Mouse (Mus musculus) inflammation-experienced regulatory T-cells, adult 6 months (primary cell): ENCODE measurements around the gene Phactr2. TPM values are rescaled to one million over a fixed set of nuclear protein-coding genes. Genes with fewer than 3 reads are reported as not detected.
A peak's percentile ranks its signal among the peaks of the same experiment; 100 is the strongest.

Source experiments
- ATAC-seq: one replicate; pipeline ENCODE4 v1.8.0; 2017
- polyA plus RNA-seq, 3 experiments: library from polyadenylated mRNA; unstranded; fragments of 100-300 nt; shearing (Covaris generic); gene quantifications; one replicate each; pipeline ENCODE4 v1.2.1; 2017

The Phactr2 gene
- polyA plus RNA-seq, 3 experiments from 2014 or later, result 3.6 to 4.7 (median 3.9) TPM

GRCm38 (mm10) chr10:13388116-13388922 is 85.9 kb downstream of the Phactr2 start:
- ATAC-seq, result no peak

DNA sequence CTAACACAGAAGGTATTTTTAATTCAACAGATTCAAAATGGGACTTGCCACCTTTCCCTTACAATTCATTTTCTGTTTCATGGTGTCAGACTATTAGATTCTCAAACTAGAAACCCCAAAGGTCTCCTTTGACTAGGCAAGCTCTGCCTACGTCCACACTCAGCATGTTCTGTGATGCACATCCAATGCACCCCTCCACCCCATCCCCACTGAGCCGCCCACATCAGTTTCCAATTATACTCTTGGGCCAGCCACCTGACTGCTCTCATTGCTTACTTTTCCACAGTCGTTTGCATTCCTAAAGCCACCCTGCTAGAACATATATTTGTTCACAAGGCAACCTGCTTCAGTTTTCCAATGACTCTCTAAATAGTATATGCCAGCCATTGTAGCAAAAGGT is 89.3 kb downstream of the Phactr2 start:
- ATAC-seq, result peak; percentile 68

DNA sequence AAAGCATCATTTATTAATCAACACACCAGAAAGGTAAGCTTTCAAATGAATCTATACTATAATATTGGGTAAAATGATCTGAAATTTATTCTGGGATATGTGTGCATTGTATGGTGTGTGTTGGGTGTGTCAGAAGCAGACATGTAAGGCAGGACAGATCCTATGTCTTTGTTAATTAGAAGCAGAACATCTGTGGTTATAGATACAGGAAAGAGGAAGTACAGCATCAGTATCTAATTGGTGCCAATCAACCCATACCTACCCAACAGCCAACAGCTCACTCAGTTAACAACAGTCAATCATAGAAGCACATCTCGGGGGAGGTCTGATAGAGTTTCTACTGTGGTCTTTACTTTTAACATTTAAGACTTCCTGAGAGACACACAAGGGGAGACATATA is 96.3 kb downstream of the Phactr2 start:
- peak; percentile 41 for ATAC-seq

GRCm38 (mm10) chr10:13376428-13377260 is 97.6 kb downstream of the Phactr2 start:
- ATAC-seq, result no peak

- ATAC-seq, result no peak
Measured at GRCm38 (mm10) chr10:13375820-13376219, 98.4 kb downstream of the Phactr2 start.

- ATAC-seq, result no peak
Measured at GRCm38 (mm10) chr10:13369581-13370375, 104.4 kb downstream of the Phactr2 start.

GRCm38 (mm10) chr10:13364286-13364580 is 110.0 kb downstream of the Phactr2 start:
- ATAC-seq, result no peak

- no peak for ATAC-seq
Measured at GRCm38 (mm10) chr10:13363499-13364285, 110.5 kb downstream of the Phactr2 start.

DNA sequence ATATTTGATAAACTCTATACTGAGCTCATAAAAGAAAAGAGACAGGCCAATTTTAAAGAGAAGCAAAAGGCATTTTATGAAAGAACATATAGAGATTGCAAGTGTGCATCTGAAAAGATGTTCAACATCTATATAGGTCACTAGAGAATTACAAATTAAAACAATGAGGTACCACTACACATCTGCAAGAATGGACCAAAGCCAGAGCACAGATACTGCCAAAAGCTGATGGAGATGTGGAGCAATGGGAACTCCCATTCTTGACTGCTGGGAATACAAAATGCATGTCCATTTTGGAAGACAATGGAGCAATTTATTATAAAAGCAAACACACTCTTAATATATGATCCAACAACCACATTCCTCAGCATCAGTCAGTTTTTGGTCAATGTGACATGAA is 113.3 kb downstream of the Phactr2 start:
- ATAC-seq, result no peak

GRCm38 (mm10) chr10:13359846-13360245 is 114.4 kb downstream of the Phactr2 start:
- ATAC-seq, result no peak

DNA sequence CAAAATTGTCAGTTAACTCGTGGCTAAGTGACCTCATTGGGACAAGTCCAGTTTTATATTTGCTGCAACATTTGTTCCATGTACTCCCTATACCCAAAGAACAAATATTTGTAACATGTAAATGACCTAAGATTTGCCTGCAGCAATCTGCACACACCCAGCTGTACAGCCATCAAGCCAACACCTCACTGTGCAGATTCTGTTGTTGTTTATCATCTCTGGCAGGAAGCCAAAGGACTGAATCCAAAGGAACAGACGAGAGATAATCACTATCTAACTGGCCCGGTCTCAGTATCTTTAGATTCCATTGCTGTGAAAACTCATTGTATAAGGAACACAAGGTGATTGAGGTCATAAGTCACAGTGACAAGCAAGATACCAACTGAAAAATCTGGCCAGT is 115.5 kb downstream of the Phactr2 start:
- ATAC-seq, result no peak

DNA sequence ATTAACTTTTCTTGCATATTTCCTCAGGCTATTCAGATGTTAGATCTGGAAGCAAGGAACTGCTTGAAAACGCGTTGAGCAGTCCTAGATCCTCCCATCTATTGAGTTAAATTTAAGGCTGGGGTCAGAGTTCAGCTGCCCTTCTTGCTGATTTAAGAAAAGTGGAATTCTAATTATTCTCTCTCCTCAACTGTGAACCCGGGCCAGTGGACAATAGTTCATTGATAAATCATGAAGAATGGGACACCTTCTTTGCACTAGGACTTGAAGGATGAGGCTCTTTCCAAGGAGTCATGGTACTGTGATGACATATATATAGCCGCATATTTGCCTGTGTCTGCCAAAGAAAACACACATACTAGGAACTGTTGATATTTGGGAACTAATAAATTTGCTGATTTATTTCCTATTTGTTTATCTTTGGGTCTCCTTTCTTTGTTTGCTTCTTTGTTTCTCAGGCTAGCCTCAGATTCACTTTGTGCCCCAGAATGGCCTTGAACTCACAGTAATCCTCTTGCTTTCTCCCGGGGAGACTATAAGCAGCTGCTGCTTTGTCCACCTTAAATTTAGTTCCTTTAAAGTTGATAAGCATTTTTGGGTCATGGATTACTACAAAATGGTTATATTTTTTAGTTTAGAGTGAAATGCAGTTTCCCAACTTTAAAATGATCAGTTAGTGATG is 127.5 kb downstream of the Phactr2 start:
- ATAC-seq, result no peak

DNA sequence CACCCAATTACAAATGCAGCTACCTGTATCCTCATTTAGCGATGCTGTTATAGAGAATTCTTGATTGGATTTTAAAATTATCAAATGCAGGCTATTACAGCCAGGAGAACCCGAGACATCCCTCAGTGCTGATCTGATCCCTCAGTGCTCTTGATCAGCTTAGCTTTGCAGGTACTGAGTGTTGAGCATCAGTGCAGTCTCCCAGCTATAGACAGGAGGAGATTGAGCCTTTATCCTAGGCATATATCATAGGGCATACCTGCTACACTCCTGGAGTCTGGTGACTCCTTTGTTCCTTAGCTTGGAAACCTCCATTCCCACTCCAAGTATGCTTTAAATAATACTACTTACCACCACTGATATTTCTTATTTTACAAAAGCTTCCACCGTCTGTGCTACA is 133.6 kb downstream of the Phactr2 start:
- ATAC-seq, result no peak

DNA sequence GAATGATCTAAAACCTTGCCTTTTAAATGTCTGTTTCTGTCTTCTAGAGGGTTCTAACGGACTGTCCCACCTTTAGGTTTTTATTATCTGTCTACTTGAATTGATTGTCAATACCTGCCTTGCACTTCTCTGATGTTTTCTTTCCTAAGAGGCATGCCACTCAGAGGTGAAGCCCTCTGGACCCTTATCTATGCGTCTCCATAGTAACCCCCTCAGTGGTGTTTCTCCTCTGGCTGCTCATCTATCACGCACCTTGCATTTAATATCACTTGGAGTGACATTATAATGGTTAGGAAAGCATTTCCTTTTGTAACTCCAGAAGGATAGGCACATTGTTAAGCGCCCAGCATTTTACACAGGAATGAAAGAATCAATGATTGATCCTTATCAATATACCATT is 137.2 kb downstream of the Phactr2 start:
- ATAC-seq, result no peak

DNA sequence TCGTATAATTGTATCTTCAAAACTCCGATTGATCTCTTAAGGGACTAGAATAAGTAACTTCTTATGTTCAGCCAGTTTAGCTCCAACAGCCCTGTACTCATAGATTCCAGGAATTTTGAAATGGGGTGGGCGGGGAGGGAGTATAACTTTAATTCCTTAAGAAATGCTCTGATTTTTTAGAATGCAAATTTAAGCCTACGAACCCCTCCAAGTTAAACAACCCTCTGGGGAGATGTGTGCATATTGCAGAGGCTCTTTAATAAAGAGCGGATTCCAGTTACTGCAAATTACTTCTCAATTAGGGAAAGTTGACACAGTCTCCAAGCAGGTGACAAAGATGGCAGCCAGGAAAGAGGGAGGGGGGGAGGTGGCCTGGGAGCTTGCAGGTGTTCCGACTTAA is 138.4 kb downstream of the Phactr2 start:
- ATAC-seq, result no peak

- no peak for ATAC-seq
Measured at GRCm38 (mm10) chr10:13335347-13335746, 138.9 kb downstream of the Phactr2 start.

- ATAC-seq, result no peak
Measured at GRCm38 (mm10) chr10:13333781-13334180, 140.4 kb downstream of the Phactr2 start.

DNA sequence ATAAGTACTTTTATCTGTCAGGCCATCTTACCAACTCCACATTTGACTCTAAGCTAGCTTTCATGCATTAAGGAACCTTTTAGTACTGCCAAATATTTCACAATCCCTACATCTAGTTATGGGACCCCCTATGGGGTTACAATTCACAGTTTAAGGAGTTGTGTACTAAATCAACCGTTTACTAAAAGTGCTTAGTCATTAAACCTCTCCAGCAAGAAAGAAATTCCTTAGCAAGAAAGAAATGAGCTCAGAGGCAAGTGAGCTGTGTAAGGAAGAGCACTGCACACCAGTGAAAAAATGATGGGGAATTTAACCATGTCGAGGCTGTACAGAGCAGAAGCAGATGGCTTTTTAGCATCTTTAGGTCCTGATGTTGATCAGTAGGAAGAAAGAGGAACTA is 141.2 kb downstream of the Phactr2 start:
- no peak for ATAC-seq

DNA sequence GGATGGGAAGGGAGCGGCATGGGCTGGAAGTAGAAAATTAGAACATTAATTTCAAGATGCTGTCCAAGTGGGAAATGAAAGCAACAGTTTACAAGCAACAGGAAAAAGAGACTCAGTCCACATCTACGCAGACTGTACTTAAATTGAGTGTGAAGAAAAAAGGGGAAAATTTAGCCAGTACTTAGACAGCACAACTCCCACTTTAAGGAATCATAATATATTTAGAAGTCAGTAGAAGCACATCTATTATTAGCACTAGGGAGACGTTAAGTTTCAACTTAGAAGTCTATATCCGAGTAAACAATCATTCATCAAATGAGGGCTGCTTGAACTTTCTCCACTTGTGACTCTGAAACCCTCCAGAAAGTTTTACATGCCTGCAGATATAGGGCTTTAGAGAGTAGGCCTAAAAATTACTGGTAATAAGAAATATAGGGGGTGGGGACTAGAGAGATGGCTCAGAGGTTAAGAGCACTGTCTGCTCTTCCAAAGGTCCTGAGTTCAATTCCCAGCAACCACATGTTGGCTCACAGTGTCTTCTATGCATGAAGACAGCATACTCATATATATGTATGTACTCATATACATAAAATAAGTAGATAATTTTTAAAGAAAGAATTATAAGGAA is 142.7 kb downstream of the Phactr2 start:
- no peak for ATAC-seq

DNA sequence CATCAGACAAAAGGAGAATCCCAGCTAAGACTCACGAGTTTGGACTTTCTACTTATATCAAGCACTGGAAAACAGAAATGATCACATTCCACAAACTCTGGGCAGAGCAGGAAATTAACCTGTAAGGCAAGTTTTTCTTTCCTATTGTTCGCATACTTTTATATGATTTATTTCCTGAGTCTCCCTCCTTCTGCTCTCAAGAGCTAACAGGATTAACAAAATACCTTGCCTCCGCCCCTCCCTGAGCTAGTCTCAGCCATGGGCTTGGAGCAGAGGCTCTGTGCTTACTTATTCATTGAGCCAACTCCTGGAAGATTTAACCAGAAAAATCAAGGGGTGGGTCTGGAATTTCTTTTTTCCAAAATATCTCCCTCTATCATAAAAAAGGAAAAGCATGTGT is 145.6 kb downstream of the Phactr2 start:
- ATAC-seq, result no peak

GRCm38 (mm10) chr10:13326149-13326873 is 147.9 kb downstream of the Phactr2 start:
- ATAC-seq, result no peak
